In the genomic region with DNA sequence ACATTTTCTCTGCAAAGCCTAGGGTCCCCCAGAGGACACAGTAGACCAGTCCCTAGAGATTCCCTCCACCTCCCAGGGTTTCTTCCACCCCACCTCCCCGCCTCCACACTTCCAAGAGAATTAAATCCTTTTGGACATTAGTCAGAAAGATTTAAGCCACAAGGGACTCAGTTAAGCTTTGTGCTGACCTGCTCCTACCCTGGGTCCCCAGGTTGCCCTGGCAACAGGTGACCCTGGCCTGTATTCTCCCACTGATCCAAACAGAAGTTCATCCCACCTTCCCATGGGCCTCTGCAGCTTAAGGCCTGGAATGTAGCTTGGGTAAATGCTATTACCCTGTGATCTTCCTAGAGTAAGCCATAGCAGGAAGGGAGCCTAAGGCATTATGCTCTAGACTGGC, we compare ENCODE assay signal across 23 mouse cellular contexts. TPM values are rescaled to one million over a fixed set of nuclear protein-coding genes. Genes with fewer than 3 reads are reported as not detected.
DNase-seq lines count a peak whose midpoint lies in the region; ATAC-seq and TF ChIP-seq lines count a peak whose summit lies in the region.
"Had no signal": no experiment of that assay in that cellular context is flagged by ENCODE, and none has a peak within 500 bp of the region (broad histone marks: within the 10 kb centered on the region; RNA-seq: fewer than 3 reads in every experiment).

No protein-coding gene starts in this region.

- peaks cover 6% of the 10 kb centered on the region; the same call in 1 of the 2 replicates for H3K27me3 ChIP-seq in midbrain, embryonic 10.5 days (ENCODE audit: low read depth, poor library complexity, severe bottlenecking)
- H3K27me3 ChIP-seq in midbrain, embryonic 14.5 days (ENCODE audit: control insufficient read depth, insufficient read depth, low read length), result no peaks in the 10 kb centered on the region
- H3K27me3 ChIP-seq in limb, embryonic 10.5 days (ENCODE audit: low read depth, poor library complexity, severe bottlenecking), result no peaks in the 10 kb centered on the region
- H3K27me3 ChIP-seq in thymus, adult 2 months (ENCODE audit: control insufficient read depth, insufficient read depth, low read length), result no peaks in the 10 kb centered on the region
- H3K27me3 ChIP-seq: limb, embryonic 15.5 days had no signal

- H3K9ac ChIP-seq in midbrain, embryonic 14.5 days (replicated peaks; ENCODE audit: low read length), result no peak overlapping the region
- H3K9ac ChIP-seq: limb, embryonic 15.5 days had no signal

- H3K4me3 ChIP-seq in midbrain, embryonic 10.5 days, result 0 out of 2 replicates have a peak overlapping the region, but pooled peaks have one; percentile 4
- H3K4me3 ChIP-seq in midbrain, embryonic 14.5 days (replicated peaks; ENCODE audit: low read depth, low read length), result no peak overlapping the region
- H3K4me3 ChIP-seq in limb, embryonic 10.5 days, result no peak overlapping the region
- H3K4me3 ChIP-seq in thymus, adult 2 months (ENCODE audit: control insufficient read depth, insufficient read depth, low read length), result no peak overlapping the region
- H3K4me3 ChIP-seq: heart, embryonic 10.5 days; layer of hippocampus, adult 2 months; limb, embryonic 15.5 days had no signal

- DNase-seq in cerebellum, postnatal 10 days, result peak; percentile 4 to 8
- no peak for DNase-seq in cerebellum, postnatal 4 days (ENCODE audit: low spot score in 2 of 2)
- peak; percentile 76 for DNase-seq in midbrain, embryonic 10.5 days (ENCODE audit: low spot score)
- no peak for DNase-seq in midbrain, embryonic 14.5 days
- DNase-seq in limb, embryonic 10.5 days (ENCODE audit: low spot score), result no peak
- no peak for DNase-seq in thymus, adult 2 months
- DNase-seq in thymus, postnatal 4 days, result no peak
- DNase-seq in frontal cortex, postnatal 10 days (ENCODE audit: low spot score in 2 of 2), result no peak
- DNase-seq: adrenal gland, postnatal 10 days; cerebellum, adult 9-11 months; gastrocnemius, postnatal 25 days; kidney, adult 9 months; layer of hippocampus, postnatal 36 days had no signal

- WGBS in midbrain, embryonic 10.5 days, result 16% methylated on average over 1 of the region's 1 CpGs
- 17% methylated on average over 1 of the region's 1 CpGs for WGBS in midbrain, embryonic 14.5 days
- WGBS in limb, embryonic 10.5 days, result 47% methylated on average over 1 of the region's 1 CpGs
- WGBS in thymus, adult 2 months, result 96% methylated on average over 1 of the region's 1 CpGs

- no peak for TF ChIP-seq POLR2A in thymus, adult 2 months (IDR thresholded peaks at IDR 0.05; ENCODE audit: control insufficient read depth, extremely low read depth, insufficient read depth, low read length, poor library complexity)

- peak overlapping the region; percentile 80 for H3K27ac ChIP-seq in midbrain, embryonic 10.5 days (replicated peaks)
- no peak overlapping the region for H3K27ac ChIP-seq in midbrain, embryonic 14.5 days (replicated peaks; ENCODE audit: low read depth, low read length)
- 0 out of 2 replicates have a peak overlapping the region, but pooled peaks have one; percentile 34 for H3K27ac ChIP-seq in limb, embryonic 10.5 days
- no peak overlapping the region for H3K27ac ChIP-seq in thymus, adult 2 months (ENCODE audit: control insufficient read depth, insufficient read depth, low read length)
- H3K27ac ChIP-seq: heart, embryonic 10.5 days; layer of hippocampus, adult 2 months; limb, embryonic 15.5 days had no signal

- H3K36me3 ChIP-seq in midbrain, embryonic 10.5 days, result peaks cover 6% of the 10 kb centered on the region; the same call in 1 of the 2 replicates
- H3K36me3 ChIP-seq in midbrain, embryonic 14.5 days (ENCODE audit: control insufficient read depth, insufficient read depth, low read length), result no peaks in the 10 kb centered on the region
- H3K36me3 ChIP-seq in limb, embryonic 10.5 days, result peaks cover 88% of the 10 kb centered on the region
- no peaks in the 10 kb centered on the region for H3K36me3 ChIP-seq in thymus, adult 2 months (ENCODE audit: control insufficient read depth, insufficient read depth, low read length)
- H3K36me3 ChIP-seq: heart, embryonic 10.5 days; limb, embryonic 15.5 days had no signal

- ATAC-seq in midbrain, embryonic 14.5 days (ENCODE audit: low FRiP score, low TSS enrichment), result no peak
- ATAC-seq: activated CD4-positive, CD25-positive, alpha-beta regulatory T cell, adult 4 months; forebrain, embryonic 14.5 days; lung, postnatal 0 days had no signal

- H3K4me1 ChIP-seq in midbrain, embryonic 10.5 days, result peaks cover 58% of the 10 kb centered on the region
- H3K4me1 ChIP-seq in midbrain, embryonic 14.5 days (ENCODE audit: control insufficient read depth, insufficient read depth, low read length), result peaks cover 5% of the 10 kb centered on the region; the same call in 1 of the 2 replicates
- H3K4me1 ChIP-seq in limb, embryonic 10.5 days, result peaks cover 62% of the 10 kb centered on the region
- peaks cover 3% of the 10 kb centered on the region for H3K4me1 ChIP-seq in thymus, adult 2 months (replicated peaks; ENCODE audit: control insufficient read depth, insufficient read depth, low read length)

- no peak overlapping the region for H3K4me2 ChIP-seq in midbrain, embryonic 14.5 days (ENCODE audit: low read length)
- H3K4me2 ChIP-seq: limb, embryonic 15.5 days had no signal

- no peaks in the 10 kb centered on the region for H3K9me3 ChIP-seq in midbrain, embryonic 10.5 days (replicated peaks)
- no peaks in the 10 kb centered on the region for H3K9me3 ChIP-seq in midbrain, embryonic 14.5 days (ENCODE audit: control insufficient read depth, low read length)
- no peaks in the 10 kb centered on the region for H3K9me3 ChIP-seq in limb, embryonic 10.5 days (replicated peaks)
- H3K9me3 ChIP-seq: heart, embryonic 10.5 days; limb, embryonic 15.5 days had no signal

- TF ChIP-seq CTCF in thymus, adult 2 months (IDR thresholded peaks at IDR 0.05; ENCODE audit: borderline replicate concordance, control insufficient read depth, extremely low read depth, insufficient read depth, low read length, poor library complexity), result no peak

RNA-seq across cellular contexts. Expression of a gene that starts 26.0 kb away (rescaled TPM):
- 0.51 and 0.62 TPM in 2 replicates for polyA plus RNA-seq in midbrain, embryonic 10.5 days (2016; fragmentation: Nextera tagmentation; extraction: Ambion mirVana)
- 0.09 and 0.54 TPM in 2 replicates for polyA plus RNA-seq in midbrain, embryonic 14.5 days (2014; fragmentation: Nextera tagmentation; extraction: Ambion mirVana)
- 0.26 and 0.34 TPM in 2 replicates for polyA plus RNA-seq in limb, embryonic 10.5 days (2016; fragmentation: Nextera tagmentation; extraction: Ambion mirVana)
- 0.94 and 1.2 TPM in 2 replicates for polyA plus RNA-seq in thymus, adult 2 months (2012; rRNA removed)
- polyA plus RNA-seq: activated CD4-positive, CD25-positive, alpha-beta regulatory T cell, adult 4 months; heart, embryonic 10.5 days; heart, postnatal 0 days; limb, embryonic 15.5 days; liver, embryonic 16.5 days; stomach, embryonic 14.5 days had no signal

RNA-seq across cellular contexts. Expression of a gene that starts 59.4 kb away (rescaled TPM):
- polyA plus RNA-seq in midbrain, embryonic 10.5 days (2016; fragmentation: Nextera tagmentation; extraction: Ambion mirVana), result 7.4 and 15.4 TPM in 2 replicates
- polyA plus RNA-seq in midbrain, embryonic 14.5 days (2014; fragmentation: Nextera tagmentation; extraction: Ambion mirVana), result 2.4 and 16.6 TPM in 2 replicates
- 9.5 and 33.2 TPM in 2 replicates for polyA plus RNA-seq in limb, embryonic 10.5 days (2016; fragmentation: Nextera tagmentation; extraction: Ambion mirVana)
- polyA plus RNA-seq in thymus, adult 2 months (2012; rRNA removed), result 25.3 and 32.2 TPM in 2 replicates

RNA-seq across cellular contexts. Expression of a gene that starts 59.5 kb away (rescaled TPM):
- polyA plus RNA-seq in midbrain, embryonic 10.5 days (2016; fragmentation: Nextera tagmentation; extraction: Ambion mirVana), result 5.2 and 8.1 TPM in 2 replicates
- 51.6 and 96.9 TPM in 2 replicates for polyA plus RNA-seq in midbrain, embryonic 14.5 days (2014; fragmentation: Nextera tagmentation; extraction: Ambion mirVana)
- polyA plus RNA-seq in limb, embryonic 10.5 days (2016; fragmentation: Nextera tagmentation; extraction: Ambion mirVana), result 0.11 TPM in 1 of 2 replicates, not detected in the other
- polyA plus RNA-seq in thymus, adult 2 months (2012; rRNA removed), result 0.50 and 1.4 TPM in 2 replicates
- polyA plus RNA-seq: activated CD4-positive, CD25-positive, alpha-beta regulatory T cell, adult 4 months; heart, embryonic 10.5 days; liver, embryonic 16.5 days; lung, postnatal 0 days; thymus, postnatal 0 days had no signal

Comparison
In these comparisons a context has a peak if more than half of its experiments do, and no peak if none do; other contexts are left out.
1. DNase-seq: peak in cerebellum, postnatal 10 days (2 of 2) and midbrain, embryonic 10.5 days (single experiment); none in cerebellum, postnatal 4 days (0 of 2), midbrain, embryonic 14.5 days (single experiment), limb, embryonic 10.5 days (single experiment), thymus, adult 2 months (single experiment), thymus, postnatal 4 days (single experiment) and frontal cortex, postnatal 10 days (0 of 2).
2. H3K27ac ChIP-seq: peak in midbrain, embryonic 10.5 days (single experiment) and limb, embryonic 10.5 days (single experiment); none in midbrain, embryonic 14.5 days (single experiment) and thymus, adult 2 months (single experiment).